Mouse (Mus musculus) midbrain, embryonic 10.5 days (tissue): ENCODE measurements around the gene Mrpl23. TPM values are rescaled to one million over a fixed set of nuclear protein-coding genes. Genes with fewer than 3 reads are reported as not detected.

ENCODE experiments used
- DNase-seq: peaks from one replicate; pipeline ENCODE4 v3.0.0-alpha.2; 2017; ENCODE audit warnings: low spot score
- H3K27ac ChIP-seq: fragments of 300-500 bp; sonication (generic); replicated peaks from 2 replicates; pipeline ENCODE4 v1.5.1; 2016; ENCODE audit warnings: mild to moderate bottlenecking
- H3K27me3 ChIP-seq: fragments of 300-500 bp; sonication (generic); 2 replicates; pipeline ENCODE4 v1.6.1; 2016; ENCODE audit warnings: low read depth, mild to moderate bottlenecking; ENCODE audit not compliant: poor library complexity, severe bottlenecking
- H3K36me3 ChIP-seq: fragments of 300-500 bp; sonication (generic); 2 replicates; pipeline ENCODE4 v1.6.1; 2016; ENCODE audit warnings: mild to moderate bottlenecking, moderate library complexity
- H3K4me1 ChIP-seq: fragments of 300-500 bp; sonication (generic); 2 replicates; pipeline ENCODE4 v1.6.1; 2016
- H3K4me3 ChIP-seq: fragments of 300-500 bp; sonication (generic); 2 replicates; pipeline ENCODE4 v1.5.1; 2016; ENCODE audit warnings: mild to moderate bottlenecking, moderate library complexity
- H3K9me3 ChIP-seq: fragments of 300-500 bp; sonication (generic); replicated peaks from 2 replicates; pipeline ENCODE4 v1.6.1; 2016; ENCODE audit warnings: mild to moderate bottlenecking
- WGBS: fragments of 180-500 bp; shearing (Covaris S2); methylation state at CpG from one replicate; pipeline ENCODE4 v1.1.7; 2016; 5-methylcytosine and 5-hydroxymethylcytosine counted together
- microRNA counts: library from miRNA; unstranded; fragments of <30 nt; microRNA quantifications from one replicate; lab custom pipeline; 2017
- microRNA-seq: library from miRNA; unstranded; fragments of <30 nt; microRNA quantifications from one replicate; pipeline ENCODE4, GENCODE M21; 2017
- polyA plus RNA-seq: library from polyadenylated mRNA; unstranded; fragments of >200 nt; fragmentation: Nextera tagmentation; extraction: Ambion mirVana; gene quantifications from 2 replicates; pipeline ENCODE4 v1.2.1, GENCODE M21; 2016

The Mrpl23 gene
- polyA plus RNA-seq, 1 experiment from 2014 or later = 20.3 TPM

GRCm38 (mm10) chr7:142584882-142585281, 52.4 kb downstream of the Mrpl23 start:
- DNase-seq = no peak
- Histone ChIP-seq H3K4me1 (peaks cover 19% of the 10 kb centered on the region), H3K9me3 (peaks cover 22% of the 10 kb centered on the region), H3K4me3 (no peak overlapping the region), H3K36me3 (no peaks in the 10 kb centered on the region), H3K27ac (no peak overlapping the region), H3K27me3 (no peaks in the 10 kb centered on the region)
- WGBS = 54% methylated on average over 1 of the region's 1 CpGs

DNA sequence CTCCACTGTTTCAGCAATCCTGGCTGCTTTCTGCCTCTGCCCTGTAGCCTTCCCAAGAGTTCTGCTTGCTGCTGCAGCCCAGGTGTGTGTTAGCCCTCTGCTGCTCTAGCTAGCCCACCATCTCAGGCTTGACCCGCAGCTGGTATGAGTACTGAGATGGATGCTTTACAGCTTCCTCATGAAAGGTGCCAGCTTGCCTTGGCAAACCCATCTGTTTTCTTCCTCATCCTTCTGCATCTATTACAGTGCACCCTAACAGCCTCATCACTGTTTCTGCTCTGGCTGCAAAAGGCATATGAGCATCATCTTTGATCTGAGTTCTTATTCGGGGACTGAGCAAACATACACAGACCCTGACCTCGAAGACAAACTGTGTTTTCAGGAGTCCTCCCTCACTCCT, 53.4 kb downstream of the Mrpl23 start:
- Histone ChIP-seq H3K36me3 (no peaks in the 10 kb centered on the region), H3K4me1 (peaks cover 15% of the 10 kb centered on the region), H3K27ac (no peak overlapping the region), H3K4me3 (no peak overlapping the region), H3K9me3 (peaks cover 12% of the 10 kb centered on the region), H3K27me3 (no peaks in the 10 kb centered on the region)
- no peak for DNase-seq
- WGBS = 87% methylated on average over 3 of the region's 3 CpGs

GRCm38 (mm10) chr7:142588282-142588941, 55.9 kb downstream of the Mrpl23 start:
- H3K36me3 ChIP-seq = no peaks in the 10 kb centered on the region
- H3K4me3 ChIP-seq = no peak overlapping the region
- H3K27me3 ChIP-seq = no peaks in the 10 kb centered on the region
- 75% methylated on average over 9 of the region's 9 CpGs for WGBS
- DNase-seq = no peak
- 0 out of 2 replicates have a peak overlapping the region, but pooled peaks have one; percentile 29 for H3K27ac ChIP-seq
- peaks cover 11% of the 10 kb centered on the region for H3K4me1 ChIP-seq
- no peaks in the 10 kb centered on the region for H3K9me3 ChIP-seq

MicroRNAs encoded within 50 kb of the gene (microRNA counts, 519-probe panel; counts per million panel counts)
- microRNA mmu-miR-675-3p (lab: Ali Mortazavi, UCI) (not detected), microRNA mmu-miR-675-5p (lab: Ali Mortazavi, UCI) (not detected)

Small RNA genes within 50 kb of the gene (microRNA-seq; reads per million reads assigned to microRNA genes)
- gene Mir675 = 69.7 reads per million, percentile 46 among the genes with 10 or more reads in this experiment

Other genes starting within 250 kb of the Mrpl23 start
- not detected in 2 replicates for gene Krtap5-1, start 235.6 kb upstream of the Mrpl23 start, polyA plus RNA-seq
- not detected in 2 replicates for gene Krtap5-4, start 229.1 kb upstream of the Mrpl23 start, polyA plus RNA-seq
- gene Ifitm10, start 158.9 kb upstream of the Mrpl23 start, polyA plus RNA-seq = 0.41 and 0.50 TPM in 2 replicates
- 0.75 TPM in 1 of 2 replicates, not detected in the other for gene Gm49369, start 150.0 kb upstream of the Mrpl23 start, polyA plus RNA-seq
- 145 and 171 TPM in 2 replicates for gene Ctsd, start 144.6 kb upstream of the Mrpl23 start, polyA plus RNA-seq
- 0.34 TPM in 1 of 2 replicates, not detected in the other for gene Syt8, start 97.8 kb upstream of the Mrpl23 start, polyA plus RNA-seq
- gene Tnni2, start 90.9 kb upstream of the Mrpl23 start, polyA plus RNA-seq = 0.52 and 1.5 TPM in 2 replicates
- 14.2 and 15.0 TPM in 2 replicates for gene Lsp1, start 71.9 kb upstream of the Mrpl23 start, polyA plus RNA-seq
- gene Tnnt3, start 33.9 kb upstream of the Mrpl23 start, polyA plus RNA-seq = 1.9 TPM in 2 replicates
- 151 and 161 TPM in 2 replicates for gene Igf2, start 134.1 kb downstream of the Mrpl23 start, polyA plus RNA-seq
- gene Gm49394, start 137.3 kb downstream of the Mrpl23 start, polyA plus RNA-seq = not detected in 2 replicates
- gene Ins2, start 210.7 kb downstream of the Mrpl23 start, polyA plus RNA-seq = not detected in 2 replicates